Mouse (Mus musculus) brain, embryonic 14.5 days (tissue): Measurements from ENCODE around the gene Golim4.

Source experiments
- CTCF ChIP-seq: fragments of 200-500 bp; IDR thresholded peaks from 2 replicates; pipeline ENCODE4 v1.5.1; 2012; ENCODE audit warnings: inconsistent platforms, mild to moderate bottlenecking, moderate library complexity, borderline replicate concordance; ENCODE audit not compliant: insufficient read depth, insufficient read length; ENCODE audit errors: extremely low read depth
- POLR2A ChIP-seq: fragments of 200-500 bp; IDR thresholded peaks from 2 replicates; pipeline ENCODE4 v1.6.1; 2012; ENCODE audit warnings: mild to moderate bottlenecking, inconsistent platforms, borderline replicate concordance; ENCODE audit not compliant: poor library complexity, insufficient read depth, insufficient read length, severe bottlenecking; ENCODE audit errors: extremely low read depth

- TF ChIP-seq POLR2A (no peak), CTCF (no peak)
These were observed 8.7 kb downstream of the Golim4 start for GRCm38 (mm10) chr3:75948003-75948402.
